Mouse (Mus musculus) left cerebral cortex, postnatal 10 days (tissue): ENCODE measurements around the gene Tm4sf1. TPM values are rescaled to one million over a fixed set of nuclear protein-coding genes. Genes with fewer than 3 reads are reported as not detected.

ENCODE experiments used
- DNase-seq, 2 experiments: peaks; one replicate each; pipeline ENCODE4 v3.0.0; 2021 to 2022; ENCODE audit warnings: low spot score in 2 of 2, mixed read lengths in 1 of 2; ENCODE audit errors: extremely low spot score in 1 of 2
- intact Hi-C: fragments of 180-260 bp; cut with DNase I; formaldehyde crosslinking; loops from one replicate; pipeline ENCODE4 v1.15.1; 2025
- total RNA-seq, 2 experiments: library from RNA; stranded (reverse); gene quantifications; 2 replicates each; pipeline ENCODE4 v1.2.3; 2021

Tm4sf1 gene
- total RNA-seq, 2 experiments from 2014 or later = 11.6 to 13.3 TPM

DNA sequence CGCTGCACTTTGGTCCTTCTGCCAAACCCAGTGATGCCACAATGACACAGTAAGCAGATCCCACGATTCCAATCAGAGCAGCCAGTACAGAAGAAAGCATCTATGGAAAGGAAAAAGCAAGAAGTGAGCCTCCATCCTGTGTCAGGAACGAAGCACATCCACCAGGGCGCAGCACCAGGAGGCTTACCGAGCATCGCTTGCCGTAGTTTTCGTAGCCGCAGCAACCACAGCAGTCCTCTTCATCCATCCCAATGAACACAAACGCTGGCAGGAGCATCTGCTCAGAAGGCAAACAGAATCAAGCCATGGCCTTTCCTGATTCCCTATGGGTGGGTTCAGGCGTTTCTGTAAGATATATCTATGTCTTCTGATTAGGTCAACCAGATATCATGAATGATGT lies 9.0 kb downstream of the Tm4sf1 start:
- intact Hi-C loops = no loop called here
- peak in 1 of 2 experiments; percentile 24 for DNase-seq

- intact Hi-C loops = no loop called here
- DNase-seq = no peak
Measured at GRCm38 (mm10) chr3:57288944-57289491, 12.8 kb downstream of the Tm4sf1 start.

DNA sequence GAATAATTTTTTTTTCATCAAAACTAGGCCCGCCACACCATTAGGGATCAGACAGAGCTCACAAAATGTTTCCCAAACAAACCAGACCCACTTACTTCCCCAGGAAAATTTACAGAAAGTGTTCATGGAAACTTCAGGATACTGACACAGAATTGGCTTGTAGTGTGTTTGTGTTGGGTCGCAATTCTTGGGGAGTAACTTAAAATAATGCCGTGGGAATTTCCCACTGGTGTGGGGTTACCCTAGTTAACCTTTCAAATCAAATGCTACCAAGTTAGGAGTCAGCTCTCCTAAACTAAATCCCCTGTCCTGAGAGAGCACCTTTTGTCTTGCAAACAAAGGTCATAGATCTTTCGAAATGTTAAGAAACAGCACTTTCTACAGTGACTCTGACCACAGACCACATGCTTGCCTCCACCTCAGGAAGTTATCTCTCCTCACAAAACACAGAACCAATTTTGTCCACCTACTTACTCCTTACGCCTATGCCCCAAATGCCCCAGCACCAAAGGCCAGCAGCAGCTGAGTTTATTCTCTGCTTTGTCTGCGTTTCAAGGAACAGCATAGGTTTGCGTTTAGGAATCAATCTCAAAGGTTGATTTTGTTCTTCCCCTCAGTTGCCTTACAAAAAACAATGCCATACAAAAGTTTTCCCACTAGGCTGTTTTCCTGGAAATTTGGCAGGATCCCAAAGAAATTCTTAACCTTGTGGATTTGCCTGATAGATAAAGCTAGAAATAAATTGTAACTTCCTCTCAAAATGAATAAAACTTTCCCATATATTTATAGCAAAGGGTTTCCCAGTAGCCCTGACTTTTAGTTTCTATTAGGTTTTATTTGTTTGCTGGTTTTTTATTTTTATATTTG lies 13.7 kb downstream of the Tm4sf1 start:
- intact Hi-C loops = no loop called here

GRCm38 (mm10) chr3:57287438-57287837 lies 14.3 kb downstream of the Tm4sf1 start:
- DNase-seq = no peak
- intact Hi-C loops = no loop called here

More for the DNA sequence above, 13.7 kb downstream of the Tm4sf1 start:
- DNase-seq = no peak

DNA sequence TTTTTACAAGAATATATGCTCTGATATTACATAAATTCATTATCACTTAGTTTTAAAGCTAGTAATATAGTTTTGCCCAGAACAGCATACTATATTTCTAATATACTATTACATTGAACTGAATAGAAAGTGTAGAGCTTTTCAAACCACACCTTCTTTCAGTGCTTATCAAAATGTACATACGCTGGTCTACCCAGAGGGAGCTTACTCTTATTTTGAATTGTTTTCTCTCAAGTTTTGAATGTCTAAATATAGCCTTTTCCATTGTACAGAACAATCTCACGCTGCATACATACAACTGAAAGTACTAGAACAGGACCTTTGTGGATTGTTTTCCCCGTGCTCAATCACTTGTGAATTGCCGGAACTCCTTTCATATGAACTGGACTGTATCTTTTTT lies 23.6 kb downstream of the Tm4sf1 start:
- DNase-seq = no peak
- intact Hi-C loops = no loop called here

DNA sequence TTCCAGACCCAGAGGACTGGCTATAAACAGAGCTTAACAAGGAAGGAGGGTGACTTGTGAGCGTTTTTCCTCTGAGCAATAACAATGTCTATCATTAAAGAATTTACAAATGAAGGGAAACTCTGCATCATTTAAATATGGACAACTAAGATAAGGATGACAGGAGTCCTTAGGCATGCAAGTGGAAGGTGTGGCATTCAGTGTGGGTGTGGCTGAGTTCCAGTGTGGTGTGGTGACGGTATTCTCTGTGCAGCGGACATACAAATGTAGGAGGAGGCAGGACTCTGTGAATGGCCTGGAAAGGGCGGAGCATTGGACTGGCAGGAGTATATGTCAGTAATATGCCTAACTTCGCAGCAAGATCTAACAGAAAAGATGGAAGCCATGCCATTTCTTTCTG lies 24.3 kb downstream of the Tm4sf1 start:
- intact Hi-C loops = no loop called here
- no peak for DNase-seq

DNA sequence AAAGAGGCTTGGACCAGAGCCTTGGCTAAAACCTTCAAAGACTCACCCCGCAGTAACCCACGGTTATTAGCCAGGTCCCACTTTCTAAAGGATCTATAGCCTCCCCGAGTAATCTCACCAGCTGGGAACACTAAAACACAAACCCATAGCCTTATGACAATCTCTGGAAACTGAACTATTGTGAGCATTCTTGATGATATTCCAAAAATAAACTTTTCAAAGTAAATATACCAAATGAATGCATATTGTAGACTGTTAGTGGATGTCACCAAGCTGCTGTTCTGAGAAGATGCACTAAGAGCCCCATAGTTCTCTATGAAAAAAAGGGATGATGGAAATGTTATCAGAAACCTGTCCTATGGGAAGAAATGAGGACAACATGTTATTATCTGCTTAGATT lies 25.0 kb downstream of the Tm4sf1 start:
- intact Hi-C loops = no loop called here

GRCm38 (mm10) chr3:57268994-57269393 lies 32.8 kb downstream of the Tm4sf1 start:
- intact Hi-C loops = no loop called here

More for the DNA sequence above, 25.0 kb downstream of the Tm4sf1 start:
- no peak for DNase-seq

GRCm38 (mm10) chr3:57267559-57268173 lies 34.1 kb downstream of the Tm4sf1 start:
- peak; percentile 6 to 35 for DNase-seq
- intact Hi-C loops = loop anchor here (1.0 kb wide), 1 partner anchor 181 kb away; no protein-coding TSS in a partner anchor

More at GRCm38 (mm10) chr3:57268994-57269393, 32.8 kb downstream of the Tm4sf1 start:
- no peak for DNase-seq

DNA sequence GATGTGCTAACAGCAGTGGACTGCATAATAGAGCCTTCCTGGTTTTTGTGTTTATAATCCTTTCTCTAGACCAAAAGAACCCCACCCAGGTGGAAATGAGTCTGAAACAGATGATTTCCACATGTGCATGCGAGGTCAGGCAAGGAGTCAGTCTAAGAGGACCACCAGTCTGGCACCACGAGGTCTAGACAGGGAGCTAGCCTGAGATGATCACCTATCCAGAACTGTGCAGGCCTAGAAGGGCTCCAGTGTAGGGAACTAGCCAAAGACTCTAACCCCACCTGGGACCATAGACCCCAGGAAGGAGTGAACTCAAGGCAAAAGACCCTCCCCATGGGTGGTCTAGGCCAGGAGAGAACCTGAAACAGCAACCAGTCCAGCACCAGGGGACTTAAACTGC lies 48.7 kb downstream of the Tm4sf1 start:
- DNase-seq = no peak
- intact Hi-C loops = no loop called here

DNA sequence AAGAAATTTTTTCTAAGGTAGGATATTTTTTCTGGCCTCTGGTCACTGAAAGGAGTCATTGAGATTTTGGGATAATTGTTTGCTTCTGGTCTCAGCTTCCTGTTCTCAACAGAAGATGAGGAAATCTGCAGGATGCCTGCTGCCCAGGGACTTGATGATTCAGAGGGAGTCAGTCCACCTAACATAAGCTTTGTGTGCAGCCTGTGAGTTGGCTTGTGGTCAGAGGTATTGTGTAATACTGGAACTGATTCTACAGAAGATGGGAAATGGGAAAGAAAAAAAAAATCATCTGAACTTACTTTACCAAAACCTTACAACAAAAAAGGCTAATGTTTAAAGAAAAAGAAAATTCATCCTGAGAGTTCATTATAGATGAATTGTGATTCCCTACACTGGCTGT lies 49.2 kb downstream of the Tm4sf1 start:
- no peak for DNase-seq
- intact Hi-C loops = no loop called here

DNA sequence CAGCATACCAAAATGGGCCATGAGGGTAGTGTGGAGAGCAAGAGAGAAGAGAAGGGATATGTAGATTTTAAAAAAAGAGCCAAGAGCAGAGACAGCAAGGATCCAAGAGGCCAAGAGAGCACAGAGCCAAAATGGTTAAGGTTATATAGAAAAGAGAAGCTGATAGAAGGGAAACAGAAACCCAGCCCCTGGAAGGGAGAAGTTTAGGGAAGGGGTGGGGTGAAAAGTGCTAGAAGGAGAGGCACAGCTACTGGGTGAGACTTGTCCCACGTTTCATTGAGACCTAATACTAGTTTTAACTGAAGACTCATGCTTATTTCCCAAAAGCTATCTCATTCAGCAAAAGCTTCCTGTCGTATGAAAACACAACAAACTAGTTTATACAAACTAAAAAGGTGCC lies 56.5 kb downstream of the Tm4sf1 start:
- no peak for DNase-seq
- intact Hi-C loops = no loop called here

Other genes starting within 250 kb of the Tm4sf1 start
- not detected for gene Tm4sf4, start 123.3 kb upstream of the Tm4sf1 start, total RNA-seq